Mouse (Mus musculus) adrenal gland, postnatal 25 days (tissue): ENCODE measurements around the gene Rasd2. TPM values are rescaled to one million over a fixed set of nuclear protein-coding genes. Genes with fewer than 3 reads are reported as not detected.

Experiments
- DNase-seq: peaks from one replicate; pipeline ENCODE4 v3.0.0; 2021; ENCODE audit warnings: mixed read lengths
- total RNA-seq: library from RNA; stranded (reverse); gene quantifications from 2 replicates; pipeline ENCODE4 v1.2.3, GENCODE M21; 2021

Gene Rasd2
- total RNA-seq, 1 experiment from 2014 or later = 3.4 TPM

GRCm38 (mm10) chr8:75219877-75220738 is 6.4 kb downstream of the Rasd2 start:
- peak; percentile 39 for DNase-seq

DNA sequence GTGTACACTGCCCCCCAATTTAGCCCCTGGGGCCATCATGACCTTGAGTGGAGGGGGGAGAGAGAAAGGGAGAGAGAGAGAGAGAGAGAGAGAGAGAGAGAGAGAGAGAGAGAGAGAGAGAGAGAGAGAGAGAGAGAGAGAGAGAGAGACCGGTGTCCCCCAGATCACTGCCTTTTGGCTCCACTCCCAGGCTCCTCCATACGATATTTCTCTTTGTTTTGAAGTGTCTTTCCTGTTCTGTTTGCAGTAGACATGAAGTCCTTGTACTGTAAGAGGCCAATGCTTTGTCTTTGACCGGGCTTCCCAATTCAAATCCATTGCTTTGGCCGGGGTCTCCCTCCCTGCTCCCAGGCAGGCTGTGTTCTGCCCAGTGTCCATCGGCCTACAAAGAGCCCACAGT is 8.9 kb downstream of the Rasd2 start:
- no peak for DNase-seq

DNA sequence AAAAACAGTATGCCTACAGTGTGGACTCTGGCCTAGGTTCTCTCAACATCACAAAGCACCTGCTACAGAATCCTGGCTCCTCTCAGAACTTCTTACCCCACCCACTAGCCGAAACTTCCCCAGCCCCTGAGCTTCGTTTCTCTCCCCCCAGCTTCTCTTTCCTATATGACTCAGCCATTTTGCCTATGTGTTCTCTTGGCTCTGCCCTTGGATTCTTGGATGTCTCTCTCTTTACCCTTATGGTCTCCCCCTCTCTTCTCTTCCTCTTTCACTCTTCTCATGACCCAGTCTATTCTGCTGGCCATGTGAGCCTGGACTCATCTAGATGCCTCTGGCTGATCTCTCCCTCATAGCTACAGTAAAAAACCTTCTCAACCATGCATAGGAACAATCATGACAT is 13.0 kb downstream of the Rasd2 start:
- no peak for DNase-seq

DNA sequence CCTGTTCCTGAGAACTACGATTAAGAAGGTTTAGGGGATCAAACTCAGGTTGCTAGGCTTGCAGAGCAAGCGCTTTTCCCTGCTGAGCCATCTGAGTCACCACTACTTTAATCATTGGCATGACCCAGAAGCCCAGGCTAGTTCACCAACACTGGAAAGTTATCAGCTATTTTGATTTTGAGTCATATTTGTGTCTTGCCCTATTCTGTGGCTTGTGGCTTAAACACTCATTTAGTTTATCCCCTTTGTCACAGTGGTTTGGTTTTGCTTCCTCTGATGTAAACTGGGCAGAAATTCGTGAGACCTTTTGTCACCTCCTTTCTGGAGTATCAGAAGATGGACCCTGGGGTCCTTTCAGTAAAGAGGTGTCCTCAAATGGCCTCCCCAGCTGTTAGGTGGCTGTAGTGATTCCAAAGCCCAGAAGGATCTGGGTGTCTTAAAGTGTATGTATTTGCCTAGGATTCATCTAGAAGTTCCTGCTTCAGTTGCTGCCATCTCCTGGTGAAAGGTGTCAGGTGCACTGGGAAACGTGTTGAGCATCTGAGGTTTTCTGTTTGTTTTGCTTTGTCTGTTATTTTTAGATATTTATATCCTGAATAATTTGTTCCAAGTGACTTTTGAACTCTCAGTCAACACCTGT is 20.3 kb downstream of the Rasd2 start:
- no peak for DNase-seq

GRCm38 (mm10) chr8:75247331-75247730 is 33.6 kb downstream of the Rasd2 start:
- no peak for DNase-seq

DNA sequence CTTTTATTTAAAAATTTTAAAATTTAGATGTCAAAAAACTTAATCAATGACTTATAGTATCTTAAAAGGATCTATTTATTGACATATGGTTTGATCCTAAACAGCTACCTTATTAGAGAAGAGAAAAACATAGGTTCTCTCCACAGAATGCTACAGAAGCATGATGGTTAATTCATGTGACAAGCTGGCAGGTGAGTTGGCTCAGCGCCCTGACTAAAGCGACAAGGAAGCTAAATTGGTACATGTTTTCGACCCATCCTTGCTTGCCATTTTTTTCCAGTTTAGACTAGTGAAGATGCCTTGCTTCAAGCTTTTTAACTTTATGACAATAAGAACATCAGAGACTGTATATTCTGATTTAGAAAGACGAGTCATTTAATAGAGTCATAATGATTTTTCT is 35.4 kb downstream of the Rasd2 start:
- no peak for DNase-seq

DNA sequence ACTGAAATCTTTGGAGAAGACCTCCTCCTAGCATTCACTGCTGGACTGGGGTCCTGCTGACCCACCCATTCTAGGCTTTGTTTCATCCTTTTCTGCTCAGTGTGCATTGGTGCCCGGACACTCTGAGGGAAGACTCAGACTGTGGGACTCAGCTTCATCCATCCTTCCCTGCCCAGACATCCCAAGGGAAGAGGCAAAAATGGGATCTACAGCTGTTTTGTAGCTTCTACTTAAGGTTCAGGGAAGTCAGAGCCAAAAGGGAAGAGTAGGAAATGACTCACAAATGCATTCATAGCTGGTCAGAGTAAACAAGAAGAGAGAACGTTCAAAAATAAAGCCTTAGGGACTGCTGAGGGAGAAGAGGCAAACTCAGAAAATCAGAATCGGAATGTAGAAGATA is 40.3 kb downstream of the Rasd2 start:
- DNase-seq = no peak

GRCm38 (mm10) chr8:75255635-75256034 is 41.9 kb downstream of the Rasd2 start:
- DNase-seq = no peak

DNA sequence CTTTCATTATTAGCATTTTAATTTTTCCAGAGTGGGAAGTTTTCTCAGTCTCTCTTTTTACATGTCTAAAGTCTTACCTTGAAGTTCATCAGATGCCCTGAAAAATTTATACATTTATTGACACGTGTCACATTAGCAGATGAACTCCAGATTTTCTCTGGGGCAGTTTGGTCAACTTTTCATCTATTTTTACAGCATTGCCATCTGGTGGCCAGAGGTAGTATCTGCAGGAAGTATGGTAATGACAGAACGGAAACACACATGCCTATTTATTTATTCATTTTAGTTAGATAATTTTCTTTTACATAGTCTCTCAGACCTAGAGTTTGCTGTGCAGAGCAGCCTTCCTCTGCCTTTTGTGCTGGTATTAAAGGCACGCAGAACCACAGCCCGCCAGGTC is 58.4 kb downstream of the Rasd2 start:
- DNase-seq = no peak

Other genes starting within 250 kb of the Rasd2 start
- 27.3 and 34.5 TPM in 2 replicates for gene Hmgxb4, start 220.6 kb upstream of the Rasd2 start, total RNA-seq
- gene Tom1, start 180.2 kb upstream of the Rasd2 start, total RNA-seq = 36.1 and 45.9 TPM in 2 replicates
- gene Hmox1, start 120.3 kb upstream of the Rasd2 start, total RNA-seq = 26.3 and 44.3 TPM in 2 replicates
- gene Mcm5, start 104.4 kb upstream of the Rasd2 start, total RNA-seq = 24.2 and 26.3 TPM in 2 replicates
- gene Gm10358, start 192.6 kb downstream of the Rasd2 start, total RNA-seq = not detected in 2 replicates
- gene Iqcm, start 234.8 kb downstream of the Rasd2 start, total RNA-seq = not detected in 2 replicates